Mouse (Mus musculus) kidney, embryonic 14.5 days (tissue): Measurements from ENCODE around the gene Zfp369. TPM values are rescaled to one million over a fixed set of nuclear protein-coding genes. Genes with fewer than 3 reads are reported as not detected.

Experiments used
- ATAC-seq: fragments of 200-750 bp; cut with Nextera tagmentation; 2 replicates; pipeline ENCODE4 v1.8.0; 2017; ENCODE audit warnings: moderate number of reproducible peaks, mild to moderate bottlenecking, moderate TSS enrichment, moderate library complexity; ENCODE audit not compliant: low FRiP score, low TSS enrichment
- H3K27ac ChIP-seq: fragments of 300-500 bp; sonication (generic); 2 replicates; pipeline ENCODE4 v1.5.1; 2014; ENCODE audit warnings: low read depth, mild to moderate bottlenecking, low read length, moderate library complexity, mixed read lengths
- H3K27me3 ChIP-seq: fragments of 300-500 bp; sonication (generic); 2 replicates; pipeline ENCODE4 v1.6.1; 2014; ENCODE audit warnings: mild to moderate bottlenecking, low read length; ENCODE audit not compliant: control insufficient read depth, insufficient read depth
- H3K36me3 ChIP-seq: fragments of 300-500 bp; sonication (generic); 2 replicates; pipeline ENCODE4 v1.6.1; 2014; ENCODE audit warnings: low read length, mixed read lengths; ENCODE audit not compliant: control insufficient read depth, insufficient read depth
- H3K4me1 ChIP-seq: fragments of 300-500 bp; sonication (generic); 2 replicates; pipeline ENCODE4 v1.6.1; 2014; ENCODE audit warnings: low read length, mixed read lengths; ENCODE audit not compliant: control insufficient read depth, insufficient read depth
- H3K4me2 ChIP-seq: fragments of 300-500 bp; sonication (generic); replicated peaks from 2 replicates; pipeline ENCODE4 v1.6.1; 2014; ENCODE audit warnings: low read depth, mild to moderate bottlenecking, low read length
- H3K4me3 ChIP-seq: fragments of 300-500 bp; sonication (generic); 2 replicates; pipeline ENCODE4 v1.5.1; 2014; ENCODE audit warnings: mild to moderate bottlenecking, low read length
- H3K9ac ChIP-seq: fragments of 300-500 bp; sonication (generic); 2 replicates; pipeline ENCODE4 v1.6.1; 2014; ENCODE audit warnings: low read depth, mild to moderate bottlenecking, low read length, moderate library complexity
- H3K9me3 ChIP-seq: fragments of 300-500 bp; sonication (generic); 2 replicates; pipeline ENCODE4 v1.6.1; 2016; ENCODE audit warnings: low read length; ENCODE audit not compliant: control insufficient read depth
- WGBS: fragments of 180-500 bp; shearing (Covaris S2); extraction: QIAGEN DNeasy Blood & Tissue Kit; methylation state at CpG from one replicate; pipeline ENCODE4 v1.1.7; 2014; 5-methylcytosine and 5-hydroxymethylcytosine counted together
- polyA plus RNA-seq: library from polyadenylated mRNA; unstranded; fragments of >200 nt; fragmentation: Nextera tagmentation; extraction: Ambion mirVana; gene quantifications from 2 replicates; pipeline ENCODE4 v1.2.1, GENCODE M21; 2014

Gene Zfp369
- polyA plus RNA-seq = 15.3 and 17.6 TPM in 2 replicates

DNA sequence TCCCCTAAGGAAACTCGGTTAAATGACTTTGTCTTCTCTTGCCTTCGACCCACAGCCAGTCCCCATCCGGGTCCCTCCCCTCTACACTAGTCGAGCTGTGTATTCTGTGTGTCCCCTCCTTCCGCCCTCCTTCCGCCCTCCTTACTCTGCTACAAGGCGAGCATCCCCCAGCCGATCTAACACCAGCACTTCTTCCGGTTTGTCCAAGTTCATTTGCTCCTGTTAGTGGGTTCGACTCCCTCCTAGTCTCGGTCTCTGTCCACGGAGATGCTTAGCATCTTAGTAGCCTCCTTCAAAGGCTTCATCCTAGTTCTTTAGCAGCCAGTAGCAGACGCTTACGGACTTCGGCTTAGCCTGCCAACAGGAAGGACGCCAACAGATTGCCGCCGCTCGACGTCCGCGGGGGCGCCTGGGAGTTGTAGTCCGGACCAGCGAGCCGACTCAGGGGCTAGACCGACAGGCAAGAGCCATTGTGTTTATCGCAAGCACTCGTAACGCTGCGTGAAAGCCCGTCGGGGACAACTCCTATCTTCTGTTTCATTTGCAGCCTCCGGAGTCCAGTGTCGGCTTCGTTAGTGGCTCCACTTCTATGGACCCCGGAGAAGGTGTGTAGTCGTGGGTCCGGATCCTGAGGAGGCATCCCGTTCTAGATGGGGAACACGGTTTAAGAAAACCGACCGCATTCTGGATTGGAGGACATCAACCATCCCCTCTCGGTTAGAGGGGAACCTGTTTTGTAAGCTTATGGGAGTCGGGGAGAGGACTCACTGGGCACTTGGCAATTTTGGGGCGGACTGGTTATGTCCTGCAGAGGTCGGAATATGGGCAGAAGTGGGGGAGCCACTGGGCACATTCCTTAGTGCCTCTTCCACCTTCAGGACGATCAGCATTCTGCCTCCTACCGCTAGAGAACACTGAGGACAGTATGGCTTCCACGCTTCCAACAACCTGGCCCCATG lies at the start of gene Zfp369:
Gene Zfp369 (plus strand): TSS at position 432 of the 959 bp plus-strand sequence.
- no peaks in the 10 kb centered on the region for H3K27me3 ChIP-seq
- no peaks in the 10 kb centered on the region for H3K4me1 ChIP-seq
- under 1% methylated on average over 50 of the region's 50 CpGs for WGBS
- H3K36me3 ChIP-seq = no peaks in the 10 kb centered on the region
- peak within 1 kb of the TSS; percentile 66 for H3K4me3 ChIP-seq
- peaks cover 7% of the 10 kb centered on the region; the same call in 1 of the 2 replicates for H3K9me3 ChIP-seq
- peak within 1 kb of the TSS; percentile 66 for H3K9ac ChIP-seq
- peak; percentile 99 for ATAC-seq
- H3K4me2 ChIP-seq = peak within 1 kb of the TSS; percentile 54
- H3K27ac ChIP-seq = peak within 1 kb of the TSS; percentile 65

DNA sequence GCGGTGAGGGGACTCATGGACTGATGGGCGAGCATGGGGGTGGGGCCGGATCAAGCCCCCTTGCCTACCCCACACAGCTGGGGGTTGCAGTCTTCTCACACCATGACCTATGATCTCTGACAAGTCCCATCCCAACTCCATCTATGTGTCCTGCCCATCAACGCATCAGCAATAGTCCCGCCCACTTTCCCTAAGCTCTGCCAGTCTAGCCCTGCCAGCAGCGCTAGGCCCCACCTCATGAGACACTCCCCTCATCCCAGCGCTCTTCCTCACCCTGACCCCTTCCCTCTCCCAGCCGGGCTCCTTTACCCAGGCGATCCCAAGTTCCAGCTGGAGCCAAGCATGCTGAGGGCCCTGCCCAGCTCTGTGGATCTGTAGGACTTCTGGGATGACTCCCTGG lies 41.4 kb upstream of the Zfp369 start:
- H3K4me2 ChIP-seq = no peak overlapping the region
- H3K27me3 ChIP-seq = no peaks in the 10 kb centered on the region
- H3K4me1 ChIP-seq = peaks cover 1% of the 10 kb centered on the region
- 78% methylated on average over 9 of the region's 9 CpGs for WGBS
- ATAC-seq = no peak
- no peaks in the 10 kb centered on the region for H3K36me3 ChIP-seq
- H3K27ac ChIP-seq = no peak overlapping the region
- no peak overlapping the region for H3K9ac ChIP-seq
- peaks cover 4% of the 10 kb centered on the region; the same call in 1 of the 2 replicates for H3K9me3 ChIP-seq
- H3K4me3 ChIP-seq = no peak overlapping the region

DNA sequence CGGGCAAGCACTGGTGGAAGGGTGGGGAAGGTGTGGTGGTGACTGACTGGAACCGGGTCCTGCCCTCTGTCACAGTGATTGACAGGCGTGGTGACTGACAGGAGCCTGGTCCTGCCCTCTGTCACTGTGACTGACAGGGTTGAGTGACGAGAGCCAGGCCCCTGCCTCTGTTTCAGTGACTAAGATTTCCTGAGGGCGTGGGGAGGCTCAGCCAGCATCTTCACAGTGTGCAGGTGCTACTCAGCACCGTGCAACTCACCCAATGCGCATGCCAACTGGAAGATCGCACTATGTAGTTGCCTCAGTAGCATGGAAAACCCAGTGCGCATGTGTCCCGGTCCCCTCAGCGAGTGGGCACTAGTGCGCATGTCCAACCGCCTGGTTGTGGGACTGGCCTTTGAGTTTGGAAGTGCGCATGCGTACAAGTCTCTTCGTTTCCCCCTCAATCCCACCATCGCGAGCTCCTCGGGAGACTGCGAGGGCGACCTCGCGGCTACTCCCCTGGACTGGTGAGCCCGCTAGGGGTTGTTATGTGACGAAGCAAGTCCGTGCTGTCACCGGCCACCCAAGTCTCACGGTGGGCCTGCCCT lies 38.0 kb upstream of the Zfp369 start:
- Histone ChIP-seq H3K9me3 (peaks cover 8% of the 10 kb centered on the region), H3K9ac (peak overlapping the region; percentile 74), H3K4me1 (peaks cover 3% of the 10 kb centered on the region), H3K27me3 (no peaks in the 10 kb centered on the region), H3K36me3 (no peaks in the 10 kb centered on the region), H3K27ac (peak overlapping the region; percentile 91), H3K4me3 (peak overlapping the region; percentile 82), H3K4me2 (peak overlapping the region; percentile 95)
- WGBS = 2% methylated on average over 28 of the region's 28 CpGs
- ATAC-seq = peak; percentile 96

DNA sequence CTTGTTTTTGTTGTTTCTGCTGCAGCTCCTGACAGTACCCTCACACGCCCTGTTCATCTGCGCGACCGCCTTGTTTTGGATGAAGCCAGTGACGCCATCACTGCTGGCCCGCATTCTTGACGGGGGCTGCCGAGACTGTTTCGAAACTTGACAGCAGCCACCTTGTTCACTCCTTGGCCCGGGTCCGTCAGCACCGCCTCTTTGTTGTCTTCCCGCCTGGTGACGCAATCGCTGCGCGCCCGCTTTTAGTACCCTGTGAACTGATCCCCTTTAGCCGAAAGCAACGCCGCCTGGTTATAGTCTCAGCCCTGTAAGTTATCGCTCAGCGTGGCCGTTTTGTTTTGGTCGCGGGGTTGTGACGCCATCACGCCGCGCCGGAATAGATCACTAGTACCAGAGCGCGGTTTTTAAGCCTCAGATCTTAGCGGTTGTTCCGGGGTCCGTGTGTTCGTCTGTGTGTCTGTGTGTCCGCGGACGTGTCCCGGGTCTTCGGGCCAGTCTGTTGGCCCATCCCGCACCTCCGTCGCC lies 37.5 kb upstream of the Zfp369 start:
- Histone ChIP-seq H3K9me3 (peaks cover 12% of the 10 kb centered on the region), H3K9ac (peak overlapping the region; percentile 74), H3K27me3 (no peaks in the 10 kb centered on the region), H3K4me1 (peaks cover 3% of the 10 kb centered on the region), H3K4me2 (peak overlapping the region; percentile 95), H3K36me3 (no peaks in the 10 kb centered on the region), H3K27ac (peak overlapping the region; percentile 91), H3K4me3 (peak overlapping the region; percentile 82)
- peak; percentile 90 for ATAC-seq
- WGBS = under 1% methylated on average over 45 of the region's 45 CpGs

DNA sequence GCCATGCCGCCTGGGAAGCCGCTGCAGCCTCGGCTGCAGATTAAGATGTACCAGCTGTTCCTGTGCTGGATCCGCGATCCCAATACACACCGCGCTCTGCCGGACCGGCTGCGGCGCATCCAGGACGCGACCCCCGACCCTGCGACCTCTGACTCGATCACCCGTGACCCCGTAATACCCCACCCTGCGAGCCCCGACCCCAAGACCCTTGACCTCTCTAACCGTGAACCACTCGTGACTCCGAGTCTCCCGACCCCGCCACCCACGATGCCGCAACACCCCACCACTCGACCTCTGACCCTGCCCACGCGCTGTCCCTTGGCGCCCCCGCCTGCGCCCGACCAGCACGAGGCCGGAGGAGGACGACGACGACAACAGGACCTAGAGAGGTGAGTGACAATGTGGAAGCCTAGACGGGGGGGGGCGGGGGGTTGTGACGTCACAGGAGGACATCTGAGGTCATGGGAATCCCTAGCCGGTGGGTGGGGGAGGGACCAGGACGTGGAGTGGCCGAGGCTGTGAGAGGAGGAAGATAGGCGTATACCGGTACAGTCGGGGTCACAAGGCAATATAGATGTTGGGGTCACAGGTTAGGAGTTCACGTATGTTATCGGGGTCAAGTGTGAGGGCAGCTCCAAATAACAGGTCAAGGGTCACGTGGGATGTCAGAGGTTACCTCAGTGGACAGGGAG lies 36.8 kb upstream of the Zfp369 start:
- ATAC-seq = peak; percentile 19
- H3K27me3 ChIP-seq = no peaks in the 10 kb centered on the region
- peaks cover 3% of the 10 kb centered on the region for H3K4me1 ChIP-seq
- peak overlapping the region; percentile 74 for H3K9ac ChIP-seq
- WGBS = 2% methylated on average over 51 of the region's 51 CpGs
- peak overlapping the region; percentile 95 for H3K4me2 ChIP-seq
- peak overlapping the region; percentile 82 for H3K4me3 ChIP-seq
- no peaks in the 10 kb centered on the region for H3K36me3 ChIP-seq
- H3K9me3 ChIP-seq = peaks cover 12% of the 10 kb centered on the region
- H3K27ac ChIP-seq = peak overlapping the region; percentile 91

DNA sequence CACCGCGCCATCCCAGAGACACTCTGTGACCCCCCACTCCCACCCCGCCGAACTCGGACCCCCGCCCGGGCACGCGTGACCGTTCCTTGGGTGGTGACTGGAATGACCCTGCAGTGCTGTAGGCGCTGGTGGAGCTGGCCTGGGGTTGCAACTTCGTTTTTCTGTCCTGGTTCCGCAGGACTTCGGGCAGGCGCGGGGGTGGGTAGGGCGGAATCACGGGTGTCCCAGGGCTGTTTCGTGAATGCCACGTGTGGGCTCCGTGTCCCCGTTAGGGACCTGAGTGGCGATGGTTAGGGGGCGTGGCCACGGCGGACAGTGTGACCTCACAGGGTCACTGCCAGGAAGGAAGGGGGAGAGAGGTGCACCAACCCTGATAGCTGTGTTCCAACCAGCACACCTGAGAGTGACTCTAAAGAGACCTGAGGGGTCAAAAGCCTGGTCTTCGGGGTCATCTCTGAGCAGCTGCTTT lies 36.3 kb upstream of the Zfp369 start:
- Histone ChIP-seq H3K9ac (peak overlapping the region; percentile 74; the same call in 1 of the 2 replicates), H3K36me3 (no peaks in the 10 kb centered on the region), H3K4me1 (peaks cover 3% of the 10 kb centered on the region), H3K27me3 (no peaks in the 10 kb centered on the region), H3K4me2 (peak overlapping the region; percentile 95), H3K4me3 (peak overlapping the region; percentile 82), H3K27ac (no peak overlapping the region), H3K9me3 (peaks cover 8% of the 10 kb centered on the region)
- WGBS = 29% methylated on average over 27 of the region's 27 CpGs
- ATAC-seq = no peak

DNA sequence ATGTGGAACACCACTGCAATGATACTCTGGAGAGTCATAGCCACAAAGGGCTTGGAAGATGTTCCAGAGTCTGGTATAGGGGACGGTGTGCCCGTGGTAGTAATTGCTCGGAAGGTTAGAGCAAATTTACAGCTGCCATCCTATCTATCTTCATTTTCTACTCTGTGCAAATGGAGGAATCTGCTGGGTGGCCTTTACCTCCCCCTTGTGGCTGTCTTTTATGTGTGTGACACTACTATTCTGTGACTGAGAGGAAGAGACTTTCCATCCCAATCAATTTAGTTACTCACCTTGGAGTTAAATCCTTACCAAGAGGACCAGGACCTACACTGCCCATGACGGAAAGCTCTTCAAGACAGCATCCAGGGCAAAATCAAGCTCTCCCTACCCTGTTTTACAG lies 35.3 kb upstream of the Zfp369 start:
- no peak overlapping the region for H3K9ac ChIP-seq
- H3K36me3 ChIP-seq = no peaks in the 10 kb centered on the region
- H3K27me3 ChIP-seq = no peaks in the 10 kb centered on the region
- no peak for ATAC-seq
- peaks cover 11% of the 10 kb centered on the region for H3K9me3 ChIP-seq
- no peak overlapping the region for H3K4me2 ChIP-seq
- H3K27ac ChIP-seq = no peak overlapping the region
- H3K4me3 ChIP-seq = no peak overlapping the region
- peaks cover 3% of the 10 kb centered on the region for H3K4me1 ChIP-seq
- WGBS = 99% methylated on average over 4 of the region's 4 CpGs

DNA sequence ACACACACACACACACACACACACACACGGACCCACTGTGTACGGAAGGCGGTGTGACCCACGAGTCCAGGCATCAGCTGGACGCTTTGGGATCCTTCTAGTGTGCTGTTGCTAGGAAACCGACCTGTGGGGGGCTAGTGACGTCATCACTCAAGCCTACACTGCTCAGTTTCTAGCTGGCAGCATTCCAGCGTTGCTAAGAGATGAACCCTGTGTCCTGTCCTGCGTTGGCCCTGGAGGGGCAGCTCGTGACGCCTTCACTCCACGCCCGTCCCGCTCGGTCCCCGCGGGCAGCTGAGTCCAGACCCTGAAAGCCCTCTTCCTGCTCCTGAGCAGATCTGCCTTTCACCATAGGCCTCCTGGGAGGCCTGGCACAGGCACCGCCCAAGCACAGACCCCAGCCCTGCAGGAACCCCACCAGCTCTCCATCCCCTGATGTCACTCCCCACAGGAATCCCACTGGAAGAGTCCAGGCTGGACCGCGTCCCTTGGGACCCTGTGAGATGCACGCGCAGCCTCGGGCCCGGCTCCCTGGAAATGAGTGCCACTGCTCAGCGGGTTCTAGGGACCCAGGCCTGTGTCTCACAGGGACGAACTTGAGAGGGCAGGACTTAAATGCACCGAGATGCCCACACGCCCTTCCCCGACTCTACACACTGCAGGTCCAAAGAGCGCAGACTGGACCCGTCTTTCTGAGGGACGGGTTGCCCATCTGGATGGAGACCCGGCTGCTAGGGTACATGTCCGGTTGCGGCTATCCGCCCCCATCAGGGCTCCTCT lies 20.2 kb upstream of the Zfp369 start:
- peak; percentile 65; the same call in 1 of the 2 replicates for ATAC-seq
- Histone ChIP-seq H3K27me3 (no peaks in the 10 kb centered on the region), H3K36me3 (no peaks in the 10 kb centered on the region), H3K4me1 (no peaks in the 10 kb centered on the region), H3K27ac (no peak overlapping the region), H3K4me2 (peak overlapping the region; percentile 27), H3K9ac (no peak overlapping the region), H3K4me3 (peak overlapping the region; percentile 19), H3K9me3 (peaks cover 34% of the 10 kb centered on the region)
- 26% methylated on average over 36 of the region's 36 CpGs for WGBS
